10 mouse cellular contexts compared by ENCODE assay signal in genomic region chr5:36375886-36376285, GRCm38 (mm10). TPM values are rescaled to one million over a fixed set of nuclear protein-coding genes. Genes with fewer than 3 reads are reported as not detected.
A peak's percentile ranks its signal among the peaks of the same experiment; 100 is the strongest.
DNase-seq lines count a peak whose midpoint lies in the region.
"Had no signal": no experiment of that assay in that cellular context is flagged by ENCODE, and none has a peak within 500 bp of the region (broad histone marks: within the 10 kb centered on the region; RNA-seq: fewer than 3 reads in every experiment).

No protein-coding gene starts in this region.

- intact Hi-C loops in left cerebral cortex, postnatal 10 days (cut with DNase I): no loop called here

- peak; percentile 43 for DNase-seq in adrenal gland, postnatal 14 days
- no peak for DNase-seq in adrenal gland, adult 8-10 months
- peak; percentile 37 for DNase-seq in urinary bladder, postnatal 14 days (ENCODE audit: low spot score)
- DNase-seq in urinary bladder, postnatal 36 days (ENCODE audit: low spot score in 2 of 2): no peak
- peak; percentile 18 to 55 for DNase-seq in kidney, postnatal 25 days
- DNase-seq in left cerebral cortex, postnatal 10 days (ENCODE audit: extremely low spot score in 1 of 2, low spot score in 2 of 2): no peak
- no peak for DNase-seq in right cerebral cortex, adult 18-20 months
- DNase-seq in testis, postnatal 10 days (ENCODE audit: low spot score): no peak
- DNase-seq: cerebellum, adult 8-10 months; heart, postnatal 36 days had no signal

RNA-seq across cellular contexts. Expression of gene Sorcs2, which starts 22.1 kb away (rescaled TPM):
- 10.1 and 10.3 TPM in 2 replicates for total RNA-seq in adrenal gland, postnatal 14 days (2021)
- 10 to 100 TPM in 3 of 4 experiments, 1 to 10 TPM in 1; 7.9 to 18.3 (median 12.5) TPM for total RNA-seq in adrenal gland, adult 8-10 months (2022)
- total RNA-seq in left cerebral cortex, postnatal 10 days (2021): 10 to 100 TPM; 58.4 to 58.7 TPM

Comparison
In these comparisons a context has a peak if more than half of its experiments do, and no peak if none do; other contexts are left out.
1. DNase-seq: peak in adrenal gland, postnatal 14 days (single experiment), urinary bladder, postnatal 14 days (single experiment) and kidney, postnatal 25 days (2 of 2); none in adrenal gland, adult 8-10 months (single experiment), urinary bladder, postnatal 36 days (0 of 2), left cerebral cortex, postnatal 10 days (0 of 2), right cerebral cortex, adult 18-20 months (single experiment) and testis, postnatal 10 days (single experiment).